Mouse (Mus musculus) heart, embryonic 10.5 days (tissue): Measurements from ENCODE around the gene Tap1. TPM values are rescaled to one million over a fixed set of nuclear protein-coding genes. Genes with fewer than 3 reads are reported as not detected.
"Not testable (repeated sequence)": the region's sequence is repeated elsewhere in the genome, so short reads cannot be mapped to it uniquely, and the experiment has no call there.

Experiments
- DNase-seq: peaks from one replicate; pipeline ENCODE4 v3.0.0-alpha.2; 2017; ENCODE audit warnings: low spot score
- H3K27ac ChIP-seq: fragments of 300-500 bp; sonication (generic); 2 replicates; pipeline ENCODE4 v1.5.1; 2016; ENCODE audit warnings: mild to moderate bottlenecking
- H3K27me3 ChIP-seq: fragments of 300-500 bp; sonication (generic); 2 replicates; pipeline ENCODE4 v1.6.1; 2016; ENCODE audit warnings: mild to moderate bottlenecking; ENCODE audit not compliant: poor library complexity, insufficient read depth, severe bottlenecking
- H3K36me3 ChIP-seq: fragments of 300-500 bp; sonication (generic); 2 replicates; pipeline ENCODE4 v1.6.1; 2016; ENCODE audit warnings: mild to moderate bottlenecking, moderate library complexity
- H3K4me1 ChIP-seq: fragments of 300-500 bp; sonication (generic); 2 replicates; pipeline ENCODE4 v1.6.1; 2016; ENCODE audit warnings: mild to moderate bottlenecking
- H3K4me3 ChIP-seq: fragments of 300-500 bp; sonication (generic); 2 replicates; pipeline ENCODE4 v1.5.1; 2016; ENCODE audit warnings: mild to moderate bottlenecking, moderate library complexity
- H3K9me3 ChIP-seq: fragments of 300-500 bp; sonication (generic); 2 replicates; pipeline ENCODE4 v1.6.1; 2016; ENCODE audit warnings: mild to moderate bottlenecking, moderate library complexity
- WGBS: fragments of 180-500 bp; shearing (Covaris S2); methylation state at CpG from one replicate; pipeline ENCODE4 v1.1.7; 2016; 5-methylcytosine and 5-hydroxymethylcytosine counted together
- polyA plus RNA-seq: library from polyadenylated mRNA; unstranded; fragments of >200 nt; fragmentation: Nextera tagmentation; extraction: Ambion mirVana; gene quantifications from 2 replicates; pipeline ENCODE4 v1.2.1, GENCODE M21; 2016

Gene Tap1
- polyA plus RNA-seq, 1 experiment from 2014 or later, result 0.84 TPM

- not testable (repeated sequence) for H3K27me3 ChIP-seq, H3K27ac ChIP-seq, DNase-seq, H3K36me3 ChIP-seq, H3K9me3 ChIP-seq, H3K4me1 ChIP-seq, H3K4me3 ChIP-seq
- 88% methylated on average over 9 of the region's 9 CpGs for WGBS
Observed at GRCm38 (mm10) chr17:34230971-34231370, 43.6 kb downstream of the Tap1 start.

GRCm38 (mm10) chr17:34232021-34232420, 44.7 kb downstream of the Tap1 start:
- H3K27me3 ChIP-seq, H3K4me3 ChIP-seq, H3K4me1 ChIP-seq, H3K27ac ChIP-seq, H3K9me3 ChIP-seq, H3K36me3 ChIP-seq, DNase-seq: not testable (repeated sequence)
- WGBS, result 86% methylated on average over 7 of the region's 7 CpGs

GRCm38 (mm10) chr17:34234926-34235325, 47.6 kb downstream of the Tap1 start:
- H3K27me3 ChIP-seq, result no peaks in the 10 kb centered on the region
- no peak overlapping the region for H3K27ac ChIP-seq
- H3K9me3 ChIP-seq, result no peaks in the 10 kb centered on the region
- WGBS, result 55% methylated on average over 9 of the region's 9 CpGs
- no peaks in the 10 kb centered on the region for H3K36me3 ChIP-seq
- H3K4me3 ChIP-seq, result no peak overlapping the region
- DNase-seq, result no peak
- H3K4me1 ChIP-seq, result no peaks in the 10 kb centered on the region

- Histone ChIP-seq H3K4me3 (no peak overlapping the region), H3K36me3 (no peaks in the 10 kb centered on the region), H3K9me3 (no peaks in the 10 kb centered on the region), H3K27me3 (no peaks in the 10 kb centered on the region), H3K27ac (no peak overlapping the region), H3K4me1 (no peaks in the 10 kb centered on the region)
- no peak for DNase-seq
- 79% methylated on average over 5 of the region's 5 CpGs for WGBS
Observed at GRCm38 (mm10) chr17:34236691-34237090, 49.3 kb downstream of the Tap1 start.

GRCm38 (mm10) chr17:34237741-34238140, 50.4 kb downstream of the Tap1 start:
- no peak for DNase-seq
- no peaks in the 10 kb centered on the region for H3K9me3 ChIP-seq
- H3K4me3 ChIP-seq, result no peak overlapping the region
- no peak overlapping the region for H3K27ac ChIP-seq
- H3K36me3 ChIP-seq, result no peaks in the 10 kb centered on the region
- no peaks in the 10 kb centered on the region for H3K4me1 ChIP-seq
- 79% methylated on average over 3 of the region's 3 CpGs for WGBS
- no peaks in the 10 kb centered on the region for H3K27me3 ChIP-seq

GRCm38 (mm10) chr17:34238706-34239105, 51.4 kb downstream of the Tap1 start, which contains the start of gene H2-Ob:
H2-Ob (plus strand) TSS chr17:34238903.
- H3K27me3 ChIP-seq, result no peaks in the 10 kb centered on the region
- no peak within 1 kb of the TSS for H3K4me3 ChIP-seq
- 60% methylated on average over 3 of the region's 3 CpGs for WGBS
- no peaks in the 10 kb centered on the region for H3K9me3 ChIP-seq
- no peaks in the 10 kb centered on the region for H3K36me3 ChIP-seq
- H3K27ac ChIP-seq, result no peak within 1 kb of the TSS
- DNase-seq, result no peak
- H3K4me1 ChIP-seq, result no peaks in the 10 kb centered on the region

- no peaks in the 10 kb centered on the region for H3K36me3 ChIP-seq
- no peak for DNase-seq
- no peaks in the 10 kb centered on the region for H3K27me3 ChIP-seq
- no peaks in the 10 kb centered on the region for H3K9me3 ChIP-seq
- no peaks in the 10 kb centered on the region for H3K4me1 ChIP-seq
- 62% methylated on average over 10 of the region's 10 CpGs for WGBS
- no peak overlapping the region for H3K4me3 ChIP-seq
- no peak overlapping the region for H3K27ac ChIP-seq
Observed at GRCm38 (mm10) chr17:34239601-34240041, 52.3 kb downstream of the Tap1 start.

GRCm38 (mm10) chr17:34240366-34240765, 53.0 kb downstream of the Tap1 start:
- Histone ChIP-seq H3K27ac (no peak overlapping the region), H3K4me3 (no peak overlapping the region), H3K4me1 (no peaks in the 10 kb centered on the region), H3K36me3 (no peaks in the 10 kb centered on the region), H3K27me3 (no peaks in the 10 kb centered on the region), H3K9me3 (no peaks in the 10 kb centered on the region)
- 71% methylated on average over 3 of the region's 3 CpGs for WGBS
- no peak for DNase-seq

GRCm38 (mm10) chr17:34240916-34241315, 53.6 kb downstream of the Tap1 start:
- H3K27me3 ChIP-seq, result no peaks in the 10 kb centered on the region
- no peaks in the 10 kb centered on the region for H3K9me3 ChIP-seq
- H3K27ac ChIP-seq, result no peak overlapping the region
- H3K4me1 ChIP-seq, result no peaks in the 10 kb centered on the region
- no peak overlapping the region for H3K4me3 ChIP-seq
- no peaks in the 10 kb centered on the region for H3K36me3 ChIP-seq
- WGBS, result 69% methylated on average over 6 of the region's 6 CpGs
- DNase-seq, result no peak

- Histone ChIP-seq H3K27me3 (no peaks in the 10 kb centered on the region), H3K9me3 (no peaks in the 10 kb centered on the region), H3K4me1 (no peaks in the 10 kb centered on the region), H3K4me3 (no peak overlapping the region), H3K27ac (no peak overlapping the region), H3K36me3 (no peaks in the 10 kb centered on the region)
- DNase-seq, result no peak
- WGBS, result 74% methylated on average over 4 of the region's 4 CpGs
Observed at GRCm38 (mm10) chr17:34244656-34245055, 57.3 kb downstream of the Tap1 start.

Other genes with a start within 250 kb of the Tap1 start
- 161 and 198 TPM in 2 replicates for gene Pfdn6, start 247.2 kb upstream of the Tap1 start, polyA plus RNA-seq
- gene Wdr46, start 246.9 kb upstream of the Tap1 start, polyA plus RNA-seq, result 35.8 and 48.1 TPM in 2 replicates
- 5.9 and 7.1 TPM in 2 replicates for gene B3galt4, start 236.1 kb upstream of the Tap1 start, polyA plus RNA-seq
- gene Vps52, start 231.7 kb upstream of the Tap1 start, polyA plus RNA-seq, result 47.1 and 47.5 TPM in 2 replicates
- 1,115 and 1,297 TPM in 2 replicates for gene Rps18, start 231.6 kb upstream of the Tap1 start, polyA plus RNA-seq
- gene H2-K1, start 187.2 kb upstream of the Tap1 start, polyA plus RNA-seq, result 13.0 and 16.2 TPM in 2 replicates
- gene Ring1, start 162.9 kb upstream of the Tap1 start, polyA plus RNA-seq, result 14.4 and 15.8 TPM in 2 replicates
- 32.4 and 36.4 TPM in 2 replicates for gene H2-Ke6, start 159.5 kb upstream of the Tap1 start, polyA plus RNA-seq
- gene Slc39a7, start 155.9 kb upstream of the Tap1 start, polyA plus RNA-seq, result 160 and 180 TPM in 2 replicates
- gene Rxrb, start 155.7 kb upstream of the Tap1 start, polyA plus RNA-seq, result 31.4 and 40.6 TPM in 2 replicates
- 0.38 and 1.0 TPM in 2 replicates for gene Col11a2, start 148.1 kb upstream of the Tap1 start, polyA plus RNA-seq
- gene H2-Oa, start 95.2 kb upstream of the Tap1 start, polyA plus RNA-seq, result 0.62 and 0.84 TPM in 2 replicates
- gene H2-DMa, start 68.0 kb upstream of the Tap1 start, polyA plus RNA-seq, result 4.2 and 7.1 TPM in 2 replicates
- 77.6 and 101 TPM in 2 replicates for gene Brd2, start 64.9 kb upstream of the Tap1 start, polyA plus RNA-seq
- gene H2-DMb2, start 44.2 kb upstream of the Tap1 start, polyA plus RNA-seq, result 0.18 TPM in 1 of 2 replicates, not detected in the other
- 0.23 and 0.29 TPM in 2 replicates for gene H2-DMb1, start 34.5 kb upstream of the Tap1 start, polyA plus RNA-seq
- gene Psmb9, start 211 bp downstream of the Tap1 start, polyA plus RNA-seq, result 0.41 and 0.60 TPM in 2 replicates
- gene Psmb8, start 10.2 kb downstream of the Tap1 start, polyA plus RNA-seq, result 0.86 and 0.87 TPM in 2 replicates
- 0.48 and 0.51 TPM in 2 replicates for gene Tap2, start 16.0 kb downstream of the Tap1 start, polyA plus RNA-seq
- gene H2-Ob, start 51.4 kb downstream of the Tap1 start, polyA plus RNA-seq, result not detected in 2 replicates
- 13.2 and 14.6 TPM in 2 replicates for gene H2-Ab1, start 70.1 kb downstream of the Tap1 start, polyA plus RNA-seq
- 0.11 TPM in 1 of 2 replicates, not detected in the other for gene H2-Aa, start 100.3 kb downstream of the Tap1 start, polyA plus RNA-seq
- gene H2-Eb1, start 118.3 kb downstream of the Tap1 start, polyA plus RNA-seq, result 1.4 TPM in 2 replicates
- gene H2-Eb2, start 138.1 kb downstream of the Tap1 start, polyA plus RNA-seq, result not detected in 2 replicates
- gene Btnl2, start 167.3 kb downstream of the Tap1 start, polyA plus RNA-seq, result 0.05 TPM in 1 of 2 replicates, not detected in the other
- not detected in 2 replicates for gene Btnl1, start 189.6 kb downstream of the Tap1 start, polyA plus RNA-seq
- gene BC051142, start 211.3 kb downstream of the Tap1 start, polyA plus RNA-seq, result 0.14 and 0.15 TPM in 2 replicates